Mouse (Mus musculus): ENCODE results near the gene Lgsn. TPM values are rescaled to one million over a fixed set of nuclear protein-coding genes. Genes with fewer than 3 reads are reported as not detected.
A peak's percentile ranks its signal among the peaks of the same experiment; 100 is the strongest.

The Lgsn gene
- not detected in 2 replicates for polyA plus RNA-seq (2015; fragmentation: Nextera tagmentation; extraction: Ambion mirVana)

- Histone ChIP-seq H3K27me3 (replicated peaks) (no peaks in the 10 kb centered on the region), H3K9ac (no peak within 1 kb of the TSS), H3K36me3 (no peaks in the 10 kb centered on the region), H3K4me1 (no peaks in the 10 kb centered on the region), H3K4me3 (replicated peaks) (no peak within 1 kb of the TSS), H3K9me3 (no peaks in the 10 kb centered on the region), H3K27ac (no peak within 1 kb of the TSS), H3K4me2 (no peak within 1 kb of the TSS)
- 73% methylated on average over 5 of the region's 5 CpGs for WGBS
- no peak for ATAC-seq (ENCODE audit: insufficient read depth, low FRiP score, low read depth)
These were observed at the start of gene Lgsn for GRCm38 (mm10) chr1:31176101-31176500. Lgsn (plus strand) TSS chr1:31176401.

GRCm38 (mm10) chr1:31138387-31138786, 37.8 kb upstream of the Lgsn start:
- WGBS: 59% methylated on average over 3 of the region's 3 CpGs
- Histone ChIP-seq H3K4me2 (no peak overlapping the region), H3K4me3 (replicated peaks) (no peak overlapping the region), H3K4me1 (peaks cover 6% of the 10 kb centered on the region; the same call in 1 of the 2 replicates), H3K36me3 (no peaks in the 10 kb centered on the region), H3K9ac (no peak overlapping the region), H3K27ac (no peak overlapping the region), H3K27me3 (replicated peaks) (no peaks in the 10 kb centered on the region), H3K9me3 (no peaks in the 10 kb centered on the region)
- no peak for ATAC-seq (ENCODE audit: insufficient read depth, low FRiP score, low read depth)

DNA sequence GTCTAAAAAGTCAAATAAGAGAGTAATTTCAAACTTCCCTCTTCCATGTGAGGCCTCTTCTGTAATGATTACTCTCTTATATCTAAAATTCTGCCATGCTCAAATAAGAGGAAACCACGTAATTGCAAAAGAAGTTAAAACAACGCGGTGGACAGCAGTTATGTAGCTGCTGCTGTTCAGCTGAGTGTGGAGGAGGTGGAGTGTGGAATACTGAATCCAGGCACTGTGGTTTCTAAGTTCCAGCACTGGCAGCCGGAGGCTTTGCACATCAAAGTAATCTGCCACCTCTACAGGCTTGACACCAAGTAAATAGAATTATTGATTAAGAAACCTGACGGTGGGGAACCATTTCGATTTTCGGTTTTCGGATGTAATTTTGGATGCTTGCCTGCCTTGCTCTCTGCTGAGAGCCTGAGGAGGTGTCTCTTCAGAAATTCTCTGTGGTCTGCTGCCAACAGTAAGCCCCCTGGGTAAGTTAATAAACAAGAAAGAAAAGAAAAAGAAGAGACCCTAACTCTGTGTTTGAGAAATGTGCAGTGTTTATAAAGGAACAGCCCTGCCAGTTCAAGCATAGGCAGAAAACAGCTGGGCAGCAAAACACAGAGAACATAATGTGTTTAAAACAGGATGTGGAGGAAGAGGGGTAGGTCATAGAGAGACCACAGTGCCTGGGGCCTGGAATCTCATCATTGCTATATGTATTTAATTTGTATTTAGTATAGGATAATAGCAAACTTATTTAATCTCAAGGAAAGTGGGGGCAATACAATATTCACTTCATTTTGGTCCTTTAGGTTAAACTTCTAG, 33.7 kb upstream of the Lgsn start:
- no peak for ATAC-seq (ENCODE audit: insufficient read depth, low FRiP score, low read depth)
- Histone ChIP-seq H3K9me3 (no peaks in the 10 kb centered on the region), H3K27ac (no peak overlapping the region), H3K27me3 (replicated peaks) (no peaks in the 10 kb centered on the region), H3K36me3 (no peaks in the 10 kb centered on the region), H3K9ac (no peak overlapping the region), H3K4me1 (peaks cover 6% of the 10 kb centered on the region; the same call in 1 of the 2 replicates), H3K4me3 (replicated peaks) (no peak overlapping the region), H3K4me2 (no peak overlapping the region)
- 23% methylated on average over 8 of the region's 8 CpGs for WGBS

DNA sequence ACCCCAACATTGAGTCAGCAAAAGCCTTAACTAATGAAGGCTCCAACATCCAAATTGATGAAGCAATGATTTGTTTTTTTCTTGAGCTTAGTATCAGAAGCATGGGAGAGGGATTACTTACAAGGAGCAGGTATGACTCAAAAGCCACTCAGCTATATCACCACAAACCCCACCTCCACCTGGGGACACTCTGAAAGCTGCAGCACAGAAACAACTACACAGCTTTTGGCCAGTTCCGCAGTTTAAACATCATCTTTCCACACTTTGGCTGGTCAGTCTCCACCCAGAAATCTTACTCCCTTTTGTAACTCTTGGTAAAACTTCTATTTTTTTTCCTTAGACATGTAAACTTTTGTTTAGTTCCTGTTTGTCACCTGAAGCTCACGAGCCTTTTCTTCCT, 32.6 kb upstream of the Lgsn start:
- H3K9me3 ChIP-seq: no peaks in the 10 kb centered on the region
- H3K4me3 ChIP-seq (replicated peaks): no peak overlapping the region
- no peak for ATAC-seq (ENCODE audit: insufficient read depth, low FRiP score, low read depth)
- 72% methylated on average over 2 of the region's 2 CpGs for WGBS
- no peak overlapping the region for H3K27ac ChIP-seq
- no peaks in the 10 kb centered on the region for H3K27me3 ChIP-seq (replicated peaks)
- H3K9ac ChIP-seq: no peak overlapping the region
- no peaks in the 10 kb centered on the region for H3K36me3 ChIP-seq
- H3K4me2 ChIP-seq: no peak overlapping the region
- peaks cover 6% of the 10 kb centered on the region; the same call in 1 of the 2 replicates for H3K4me1 ChIP-seq

- ATAC-seq (ENCODE audit: insufficient read depth, low FRiP score, low read depth): peak; percentile 73
- 32% methylated on average over 6 of the region's 6 CpGs for WGBS
- Histone ChIP-seq H3K4me1 (0 out of 2 replicates have a peak, but pooled peaks cover 3% of the 10 kb centered on the region), H3K9ac (no peak overlapping the region), H3K4me2 (peak overlapping the region; percentile 13; the same call in 1 of the 2 replicates), H3K4me3 (replicated peaks) (no peak overlapping the region), H3K36me3 (no peaks in the 10 kb centered on the region), H3K27me3 (replicated peaks) (no peaks in the 10 kb centered on the region), H3K27ac (peak overlapping the region; percentile 48), H3K9me3 (no peaks in the 10 kb centered on the region)
These were observed 26.5 kb upstream of the Lgsn start for GRCm38 (mm10) chr1:31149671-31150070.

DNA sequence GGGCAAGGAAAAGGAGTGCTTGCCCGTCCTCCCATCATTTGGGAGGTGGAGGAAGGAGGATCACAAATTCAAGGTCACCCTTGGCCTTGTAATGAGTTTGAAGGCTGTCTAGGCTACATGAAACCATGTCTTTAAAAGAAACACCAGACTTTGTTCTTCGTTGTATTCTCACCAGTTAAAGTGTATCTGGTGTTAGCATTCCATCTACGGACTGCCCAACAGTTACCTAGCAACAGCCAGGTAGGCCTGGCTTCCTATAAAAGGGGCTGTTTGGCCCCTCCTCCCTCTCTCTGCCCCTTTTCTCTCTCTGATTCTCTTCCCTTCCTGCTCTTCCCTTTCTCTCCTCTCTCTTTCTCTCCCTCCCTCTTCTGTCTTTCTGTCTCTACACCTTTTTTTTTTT, 25.7 kb upstream of the Lgsn start:
- Histone ChIP-seq H3K36me3 (no peaks in the 10 kb centered on the region), H3K4me1 (0 out of 2 replicates have a peak, but pooled peaks cover 3% of the 10 kb centered on the region), H3K27ac (peak overlapping the region; percentile 48), H3K9me3 (no peaks in the 10 kb centered on the region), H3K4me2 (no peak overlapping the region), H3K4me3 (replicated peaks) (no peak overlapping the region), H3K27me3 (replicated peaks) (no peaks in the 10 kb centered on the region), H3K9ac (no peak overlapping the region)
- peak; percentile 25; the same call in 1 of the 2 replicates for ATAC-seq (ENCODE audit: insufficient read depth, low FRiP score, low read depth)
- 55% methylated on average over 3 of the region's 3 CpGs for WGBS

- Histone ChIP-seq H3K9me3 (no peaks in the 10 kb centered on the region), H3K4me2 (no peak overlapping the region), H3K4me3 (replicated peaks) (no peak overlapping the region), H3K27me3 (replicated peaks) (no peaks in the 10 kb centered on the region), H3K36me3 (no peaks in the 10 kb centered on the region), H3K9ac (no peak overlapping the region), H3K27ac (no peak overlapping the region), H3K4me1 (0 out of 2 replicates have a peak, but pooled peaks cover 3% of the 10 kb centered on the region)
- no peak for ATAC-seq (ENCODE audit: insufficient read depth, low FRiP score, low read depth)
- 37% methylated on average over 2 of the region's 2 CpGs for WGBS
These were observed 23.3 kb upstream of the Lgsn start for GRCm38 (mm10) chr1:31152799-31153426.

DNA sequence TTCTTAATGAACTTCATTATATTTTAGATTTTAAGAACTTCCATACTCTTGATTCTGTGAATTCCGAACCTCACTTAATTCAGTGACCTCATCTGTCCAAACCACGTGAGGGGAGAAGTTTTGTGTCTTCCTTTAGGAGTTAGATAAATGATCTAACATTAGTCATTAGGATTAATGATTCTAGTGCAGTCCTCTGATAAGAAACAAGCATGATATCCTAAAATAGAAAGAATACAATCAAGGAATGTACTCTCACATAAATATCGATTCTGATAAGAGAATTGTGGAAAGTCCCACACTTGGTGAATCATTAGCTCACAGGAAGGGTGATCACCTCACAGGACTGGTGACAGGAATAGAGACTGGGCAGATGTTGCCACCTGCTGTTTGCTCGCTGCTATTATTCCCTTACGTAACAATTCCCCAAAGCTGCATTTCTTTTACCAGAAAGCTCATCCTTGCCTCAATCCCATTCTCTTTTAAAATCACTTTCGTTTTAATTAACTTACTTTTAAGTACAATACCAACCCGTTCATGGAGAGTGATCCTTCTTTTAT, 22.3 kb upstream of the Lgsn start:
- H3K4me3 ChIP-seq (replicated peaks): no peak overlapping the region

DNA sequence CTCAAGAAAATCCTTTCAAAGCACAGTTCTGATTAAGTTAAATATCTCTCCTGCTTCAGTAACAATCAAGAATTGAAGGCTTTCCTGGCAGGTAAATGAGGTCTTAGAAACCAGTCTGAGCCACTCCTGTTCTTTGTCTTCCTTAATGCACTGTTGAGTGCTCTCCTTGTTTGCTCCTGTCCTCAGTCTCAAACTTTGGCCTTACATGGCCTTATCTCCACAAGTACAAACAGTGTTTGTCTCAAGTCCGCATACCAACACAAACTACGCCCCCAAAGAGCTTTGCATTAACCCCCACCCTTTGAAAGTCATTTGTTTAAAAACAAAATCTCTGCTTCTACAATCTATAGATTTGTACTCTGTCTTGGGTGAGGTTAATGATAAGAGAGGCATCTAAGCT, 20.0 kb upstream of the Lgsn start:
- WGBS: 38% methylated on average over 2 of the region's 2 CpGs
- H3K27ac ChIP-seq: no peak overlapping the region
- peak; percentile 86 for ATAC-seq (ENCODE audit: insufficient read depth, low FRiP score, low read depth)
- no peak overlapping the region for H3K4me3 ChIP-seq (replicated peaks)
- H3K4me1 ChIP-seq: no peaks in the 10 kb centered on the region
- H3K27me3 ChIP-seq (replicated peaks): no peaks in the 10 kb centered on the region
- H3K9ac ChIP-seq: no peak overlapping the region
- H3K4me2 ChIP-seq: no peak overlapping the region
- no peaks in the 10 kb centered on the region for H3K9me3 ChIP-seq
- no peaks in the 10 kb centered on the region for H3K36me3 ChIP-seq

More for the DNA sequence above, 22.3 kb upstream of the Lgsn start:
- ATAC-seq (ENCODE audit: insufficient read depth, low FRiP score, low read depth): 0 out of 2 replicates have a peak, but pooled peaks have one; percentile 36
- no peaks in the 10 kb centered on the region for H3K27me3 ChIP-seq (replicated peaks)
- no peak overlapping the region for H3K27ac ChIP-seq
- no peak overlapping the region for H3K4me2 ChIP-seq
- no peak overlapping the region for H3K9ac ChIP-seq
- 7% methylated on average over 7 of the region's 7 CpGs for WGBS
- 0 out of 2 replicates have a peak, but pooled peaks cover 3% of the 10 kb centered on the region for H3K4me1 ChIP-seq
- no peaks in the 10 kb centered on the region for H3K36me3 ChIP-seq
- no peaks in the 10 kb centered on the region for H3K9me3 ChIP-seq

DNA sequence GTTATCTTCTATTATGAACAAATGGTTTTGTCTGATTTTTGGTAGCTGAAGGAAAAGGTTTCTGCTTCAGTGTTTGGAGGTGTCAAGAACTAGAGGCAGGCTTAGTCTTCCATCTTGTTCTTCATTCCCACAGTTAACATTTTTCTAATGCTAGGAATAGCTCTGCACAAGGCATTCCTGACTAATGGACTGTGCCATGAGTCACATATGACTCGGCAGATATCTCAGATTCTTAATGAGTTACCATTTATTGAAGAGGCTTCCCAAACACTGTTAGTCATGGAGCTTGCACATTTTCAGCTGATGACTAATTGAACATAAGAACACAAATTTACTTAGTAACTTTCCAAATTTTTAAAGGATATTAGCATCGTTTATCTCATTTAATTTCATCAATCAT, 19.3 kb upstream of the Lgsn start:
- Histone ChIP-seq H3K27ac (no peak overlapping the region), H3K9me3 (no peaks in the 10 kb centered on the region), H3K9ac (no peak overlapping the region), H3K27me3 (replicated peaks) (no peaks in the 10 kb centered on the region), H3K4me1 (no peaks in the 10 kb centered on the region), H3K36me3 (no peaks in the 10 kb centered on the region), H3K4me2 (no peak overlapping the region), H3K4me3 (replicated peaks) (no peak overlapping the region)
- 62% methylated on average over 2 of the region's 2 CpGs for WGBS
- ATAC-seq (ENCODE audit: insufficient read depth, low FRiP score, low read depth): no peak

GRCm38 (mm10) chr1:31164527-31165189, 11.5 kb upstream of the Lgsn start:
- H3K27ac ChIP-seq: no peak overlapping the region
- WGBS: 66% methylated on average over 18 of the region's 18 CpGs
- no peaks in the 10 kb centered on the region for H3K4me1 ChIP-seq
- no peak for ATAC-seq (ENCODE audit: insufficient read depth, low FRiP score, low read depth)
- no peaks in the 10 kb centered on the region for H3K36me3 ChIP-seq
- no peak overlapping the region for H3K4me3 ChIP-seq (replicated peaks)
- no peaks in the 10 kb centered on the region for H3K9me3 ChIP-seq
- no peaks in the 10 kb centered on the region for H3K27me3 ChIP-seq (replicated peaks)
- H3K4me2 ChIP-seq: no peak overlapping the region
- no peak overlapping the region for H3K9ac ChIP-seq
